Mouse (Mus musculus) midbrain, embryonic 12.5 days (tissue): ENCODE results near the gene Mmd. TPM values are rescaled to one million over a fixed set of nuclear protein-coding genes. Genes with fewer than 3 reads are reported as not detected.

Experiments used
- ATAC-seq: fragments of 200-750 bp; cut with Nextera tagmentation; 2 replicates; pipeline ENCODE4 v1.8.0; 2017; ENCODE audit warnings: low read depth, moderate TSS enrichment, moderate library complexity; ENCODE audit not compliant: low FRiP score
- H3K27ac ChIP-seq: fragments of 300-500 bp; sonication (generic); replicated peaks from 2 replicates; pipeline ENCODE4 v1.5.1; 2016; ENCODE audit warnings: mild to moderate bottlenecking
- H3K27me3 ChIP-seq: fragments of 300-500 bp; sonication (generic); 2 replicates; pipeline ENCODE4 v1.6.1; 2016; ENCODE audit warnings: mild to moderate bottlenecking
- H3K36me3 ChIP-seq: fragments of 300-500 bp; sonication (generic); 2 replicates; pipeline ENCODE4 v1.6.1; 2016
- H3K4me1 ChIP-seq: fragments of 300-500 bp; sonication (generic); 2 replicates; pipeline ENCODE4 v1.6.1; 2016
- H3K4me2 ChIP-seq: fragments of 300-500 bp; sonication (generic); replicated peaks from 2 replicates; pipeline ENCODE4 v1.6.1; 2016; ENCODE audit warnings: mild to moderate bottlenecking, moderate library complexity
- H3K4me3 ChIP-seq: fragments of 300-500 bp; sonication (generic); 2 replicates; pipeline ENCODE4 v1.5.1; 2016; ENCODE audit warnings: mild to moderate bottlenecking
- H3K9ac ChIP-seq: fragments of 300-500 bp; sonication (generic); replicated peaks from 2 replicates; pipeline ENCODE4 v1.6.1; 2016; ENCODE audit warnings: mild to moderate bottlenecking, moderate library complexity
- H3K9me3 ChIP-seq: fragments of 300-500 bp; sonication (generic); 2 replicates; pipeline ENCODE4 v1.6.1; 2016; ENCODE audit warnings: mild to moderate bottlenecking
- WGBS: fragments of 180-500 bp; shearing (Covaris S2); methylation state at CpG from one replicate; pipeline ENCODE4 v1.1.7; 2016; 5-methylcytosine and 5-hydroxymethylcytosine counted together
- polyA plus RNA-seq: library from polyadenylated mRNA; unstranded; fragments of >200 nt; fragmentation: Nextera tagmentation; extraction: Ambion mirVana; gene quantifications from 2 replicates; pipeline ENCODE4 v1.2.1, GENCODE M21; 2016

Gene Mmd
- 62.2 and 62.8 TPM in 2 replicates for polyA plus RNA-seq

DNA sequence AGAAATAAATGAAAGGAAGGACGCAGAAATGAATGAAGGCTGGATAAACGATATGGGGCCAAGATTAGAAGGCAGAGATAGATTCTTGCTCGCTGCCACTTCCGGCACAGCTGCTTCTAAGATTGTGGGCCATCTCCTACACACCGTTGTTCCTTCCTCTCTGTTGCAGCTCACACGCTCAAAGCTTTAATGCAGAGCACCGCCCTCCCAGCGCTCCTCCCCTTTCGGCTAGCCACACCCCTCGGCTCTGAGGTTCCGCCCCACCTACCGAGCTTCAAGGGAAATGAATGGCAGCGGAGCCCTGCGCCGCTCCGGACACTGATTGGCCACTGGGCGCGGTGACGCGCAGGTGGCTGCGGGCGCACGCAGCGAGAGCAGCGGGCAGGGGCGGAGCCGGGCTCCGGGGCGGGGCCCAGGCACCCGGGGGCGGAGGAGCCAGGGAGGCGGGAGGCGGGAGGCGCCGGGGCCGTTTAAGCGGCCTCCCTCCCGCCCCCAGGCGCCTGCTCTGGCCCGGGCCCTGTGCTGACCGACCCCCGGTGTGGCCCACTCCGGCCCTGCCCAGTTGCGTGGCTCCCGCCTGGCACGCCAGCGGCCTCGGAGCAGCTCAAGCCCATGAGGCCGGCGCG is at the start of gene Mmd:
TSS of gene Mmd (plus strand) at position 432 of the 626 bp plus-strand sequence.
- H3K9me3 ChIP-seq = no peaks in the 10 kb centered on the region
- peak within 1 kb of the TSS; percentile 89 for H3K4me2 ChIP-seq
- H3K4me1 ChIP-seq = peaks cover 22% of the 10 kb centered on the region
- peak within 1 kb of the TSS; percentile 90 for H3K9ac ChIP-seq
- under 1% methylated on average over 46 of the region's 51 CpGs for WGBS
- peak within 1 kb of the TSS; percentile 91 for H3K27ac ChIP-seq
- H3K27me3 ChIP-seq = no peaks in the 10 kb centered on the region
- peak within 1 kb of the TSS; percentile 88 for H3K4me3 ChIP-seq
- peak; percentile 99 for ATAC-seq
- no peaks in the 10 kb centered on the region for H3K36me3 ChIP-seq

DNA sequence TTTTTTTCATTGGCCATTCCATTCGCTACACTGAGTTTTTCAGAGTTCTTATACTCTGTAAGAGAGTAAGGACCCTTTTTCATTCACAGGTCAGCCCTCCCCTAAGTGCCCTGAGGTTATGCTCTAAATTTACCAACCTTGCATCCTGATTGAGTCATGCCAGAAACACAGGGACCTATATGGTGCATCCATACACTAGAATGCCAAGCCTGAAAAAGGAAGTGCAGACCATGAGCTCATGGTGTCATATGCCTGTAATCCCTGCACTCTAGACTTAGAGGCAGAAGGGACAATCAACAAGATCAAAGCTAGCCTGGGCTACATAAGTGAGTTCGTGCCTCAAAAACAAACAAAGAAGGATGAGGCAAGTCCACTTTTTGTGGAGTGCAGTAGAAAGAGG is 48.4 kb upstream of the Mmd start:
- ATAC-seq = no peak
- Histone ChIP-seq H3K9ac (no peak overlapping the region), H3K4me2 (no peak overlapping the region), H3K4me3 (no peak overlapping the region), H3K36me3 (no peaks in the 10 kb centered on the region), H3K4me1 (no peaks in the 10 kb centered on the region), H3K27me3 (no peaks in the 10 kb centered on the region), H3K27ac (no peak overlapping the region), H3K9me3 (no peaks in the 10 kb centered on the region)
- 85% methylated on average over 2 of the region's 2 CpGs for WGBS

DNA sequence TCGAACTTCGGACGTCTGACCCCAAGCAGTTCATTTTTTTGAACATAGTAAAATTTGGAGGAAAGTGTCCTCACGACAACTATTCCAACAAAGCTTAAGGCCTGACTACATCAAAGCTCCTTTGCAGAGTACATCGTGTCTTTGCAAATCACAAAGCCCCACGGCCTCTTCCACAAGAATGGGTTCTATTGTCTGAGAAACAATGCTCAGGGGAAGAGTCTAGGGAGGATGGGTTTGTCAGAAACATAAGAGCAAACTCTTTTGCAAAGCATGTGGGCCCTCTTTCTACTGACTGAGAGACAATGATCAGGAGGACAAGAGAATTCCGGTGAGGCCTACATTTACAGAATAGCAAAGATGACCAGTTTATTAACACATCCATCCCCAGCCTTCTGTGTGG is 35.0 kb upstream of the Mmd start:
- no peak for ATAC-seq
- no peaks in the 10 kb centered on the region for H3K4me1 ChIP-seq

DNA sequence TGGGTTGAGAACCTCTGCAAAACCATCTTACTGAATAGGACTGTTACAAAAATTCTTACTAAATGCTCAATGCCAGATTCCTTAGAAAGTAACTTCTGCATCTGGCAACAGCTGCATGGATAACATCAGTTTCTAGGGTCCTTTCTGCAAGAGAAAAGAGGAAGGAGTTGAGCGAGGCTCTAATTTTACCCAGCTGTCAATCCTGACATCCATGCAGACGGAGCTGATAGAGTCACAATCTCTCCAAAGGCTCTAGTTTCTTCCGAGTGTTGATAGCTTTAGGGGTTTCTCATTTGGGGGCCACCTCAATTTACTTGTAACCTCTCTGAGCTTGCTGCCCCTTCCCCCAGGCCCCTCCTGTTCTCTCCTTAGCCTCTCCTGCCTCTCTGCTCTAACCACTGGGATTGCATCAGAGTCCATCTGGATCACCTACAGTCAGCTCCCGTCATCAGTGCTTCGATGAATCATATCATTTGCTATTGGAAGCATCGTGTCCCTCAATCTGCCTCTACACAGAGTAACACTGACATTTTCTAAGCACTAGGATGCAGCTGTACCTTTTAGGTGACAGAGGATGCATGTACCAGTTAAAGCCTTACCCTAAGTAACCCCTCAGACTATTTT is 29.1 kb upstream of the Mmd start:
- Histone ChIP-seq H3K4me3 (no peak overlapping the region), H3K36me3 (no peaks in the 10 kb centered on the region), H3K9ac (no peak overlapping the region), H3K9me3 (no peaks in the 10 kb centered on the region), H3K4me2 (no peak overlapping the region), H3K27ac (no peak overlapping the region), H3K4me1 (no peaks in the 10 kb centered on the region), H3K27me3 (no peaks in the 10 kb centered on the region)
- 82% methylated on average over 6 of the region's 6 CpGs for WGBS
- ATAC-seq = no peak

More for the DNA sequence above, 35.0 kb upstream of the Mmd start:
- Histone ChIP-seq H3K9me3 (no peaks in the 10 kb centered on the region), H3K27me3 (no peaks in the 10 kb centered on the region), H3K36me3 (no peaks in the 10 kb centered on the region), H3K9ac (no peak overlapping the region), H3K4me2 (no peak overlapping the region), H3K4me3 (no peak overlapping the region), H3K27ac (no peak overlapping the region)
- 46% methylated on average over 7 of the region's 7 CpGs for WGBS

DNA sequence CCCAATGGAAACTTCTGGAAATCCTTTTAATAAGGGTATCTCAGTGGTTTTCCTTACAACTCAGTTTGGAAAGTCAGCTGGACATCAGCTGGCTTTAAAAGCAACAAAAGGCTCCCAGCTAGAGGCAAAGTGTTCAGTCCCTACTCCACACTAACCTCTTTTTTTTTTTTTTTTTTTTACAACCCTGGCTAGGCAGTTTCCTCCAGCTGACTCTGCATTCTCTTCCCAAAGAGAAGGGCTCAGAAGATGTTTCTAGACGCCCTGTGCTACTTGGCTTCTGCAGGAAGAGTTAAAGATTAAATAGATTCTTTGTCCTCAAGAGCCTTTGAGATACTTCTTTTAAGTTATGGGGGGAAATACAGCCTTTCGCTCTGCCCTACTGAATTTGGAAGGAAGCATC is 28.5 kb upstream of the Mmd start:
- 46% methylated on average over 2 of the region's 2 CpGs for WGBS
- H3K9me3 ChIP-seq = no peaks in the 10 kb centered on the region
- ATAC-seq = no peak
- no peaks in the 10 kb centered on the region for H3K4me1 ChIP-seq
- no peaks in the 10 kb centered on the region for H3K36me3 ChIP-seq
- H3K4me2 ChIP-seq = no peak overlapping the region
- H3K9ac ChIP-seq = no peak overlapping the region
- no peak overlapping the region for H3K4me3 ChIP-seq
- no peak overlapping the region for H3K27ac ChIP-seq
- no peaks in the 10 kb centered on the region for H3K27me3 ChIP-seq

DNA sequence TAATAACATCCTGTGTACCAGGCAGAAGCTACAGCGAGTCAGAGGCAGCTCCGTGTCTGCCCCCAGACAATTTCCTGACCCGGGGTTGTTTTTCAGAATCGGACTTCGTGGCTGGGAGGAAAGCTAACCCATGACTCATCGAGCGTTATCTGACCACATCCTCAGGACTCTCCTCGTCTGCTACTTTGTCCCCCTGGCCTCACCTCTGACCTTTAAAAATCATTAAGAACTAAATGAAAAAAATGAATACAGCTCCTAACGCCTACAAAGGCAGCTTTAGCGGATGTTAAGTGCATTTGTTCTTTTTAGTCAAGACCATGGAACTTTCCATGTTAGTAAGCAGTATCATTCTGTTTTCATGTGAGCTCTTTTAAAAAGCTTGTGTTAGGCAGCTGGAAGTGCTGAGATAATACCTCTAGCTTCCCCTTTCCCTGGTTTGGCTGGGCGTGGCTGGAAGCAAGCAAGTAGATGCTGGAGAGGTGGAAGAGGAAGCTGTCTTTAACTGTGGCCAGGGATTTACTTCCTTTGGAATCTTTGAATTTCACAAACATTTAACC is 24.3 kb upstream of the Mmd start:
- H3K9me3 ChIP-seq = no peaks in the 10 kb centered on the region
- H3K9ac ChIP-seq = no peak overlapping the region
- H3K4me3 ChIP-seq = no peak overlapping the region
- no peaks in the 10 kb centered on the region for H3K36me3 ChIP-seq
- WGBS = 77% methylated on average over 11 of the region's 11 CpGs
- no peaks in the 10 kb centered on the region for H3K27me3 ChIP-seq
- ATAC-seq = no peak
- H3K27ac ChIP-seq = no peak overlapping the region
- H3K4me1 ChIP-seq = peaks cover 12% of the 10 kb centered on the region; the same call in 1 of the 2 replicates
- no peak overlapping the region for H3K4me2 ChIP-seq

DNA sequence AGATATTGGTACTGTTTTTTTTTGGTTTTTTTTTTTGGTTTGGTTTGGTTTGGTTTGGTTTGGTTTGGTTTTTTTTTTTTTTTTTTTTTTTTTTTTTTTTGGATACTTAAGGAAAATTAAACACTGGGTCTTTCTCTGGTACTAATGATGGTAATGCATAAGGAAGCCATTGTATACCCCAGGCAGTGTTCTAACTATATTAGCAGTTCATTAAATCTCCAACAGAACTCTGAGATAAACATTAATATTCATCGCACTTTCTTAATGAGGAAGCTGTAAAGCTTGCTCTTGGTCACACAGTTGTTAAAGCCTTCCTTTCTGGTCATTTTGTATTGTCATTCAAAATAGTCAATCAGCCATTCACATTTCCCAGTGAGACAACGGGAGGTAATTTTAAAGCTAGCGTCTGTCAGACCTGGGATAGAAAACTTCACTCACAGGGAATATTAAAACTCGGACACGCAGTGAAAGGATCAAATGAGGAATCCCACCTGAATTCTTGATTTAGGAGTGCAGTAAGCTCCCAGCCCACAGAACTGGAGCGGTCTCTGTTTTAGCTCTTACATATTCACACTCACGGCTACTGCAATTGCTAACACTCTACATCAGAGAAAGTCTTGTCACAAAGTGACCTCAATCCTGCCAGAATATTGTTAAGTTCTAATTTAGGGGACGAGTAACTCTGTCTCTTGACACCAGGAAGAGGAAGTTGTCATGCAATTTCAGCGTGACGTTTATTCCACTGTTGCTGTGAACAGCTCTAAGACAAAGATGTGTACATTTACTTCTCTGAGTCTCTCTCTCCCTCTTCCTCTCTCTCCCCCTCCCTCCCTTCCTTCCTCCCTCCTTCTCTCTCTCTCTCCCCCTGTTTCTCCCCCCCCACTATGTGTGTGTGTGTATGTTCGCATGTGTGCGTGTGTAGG is 22.0 kb upstream of the Mmd start:
- WGBS = 58% methylated on average over 12 of the region's 12 CpGs
- H3K36me3 ChIP-seq = no peaks in the 10 kb centered on the region
- no peak overlapping the region for H3K9ac ChIP-seq
- no peaks in the 10 kb centered on the region for H3K9me3 ChIP-seq
- no peak overlapping the region for H3K4me3 ChIP-seq
- ATAC-seq = no peak
- no peaks in the 10 kb centered on the region for H3K27me3 ChIP-seq
- H3K27ac ChIP-seq = no peak overlapping the region
- no peak overlapping the region for H3K4me2 ChIP-seq
- peaks cover 17% of the 10 kb centered on the region; the same call in 1 of the 2 replicates for H3K4me1 ChIP-seq

DNA sequence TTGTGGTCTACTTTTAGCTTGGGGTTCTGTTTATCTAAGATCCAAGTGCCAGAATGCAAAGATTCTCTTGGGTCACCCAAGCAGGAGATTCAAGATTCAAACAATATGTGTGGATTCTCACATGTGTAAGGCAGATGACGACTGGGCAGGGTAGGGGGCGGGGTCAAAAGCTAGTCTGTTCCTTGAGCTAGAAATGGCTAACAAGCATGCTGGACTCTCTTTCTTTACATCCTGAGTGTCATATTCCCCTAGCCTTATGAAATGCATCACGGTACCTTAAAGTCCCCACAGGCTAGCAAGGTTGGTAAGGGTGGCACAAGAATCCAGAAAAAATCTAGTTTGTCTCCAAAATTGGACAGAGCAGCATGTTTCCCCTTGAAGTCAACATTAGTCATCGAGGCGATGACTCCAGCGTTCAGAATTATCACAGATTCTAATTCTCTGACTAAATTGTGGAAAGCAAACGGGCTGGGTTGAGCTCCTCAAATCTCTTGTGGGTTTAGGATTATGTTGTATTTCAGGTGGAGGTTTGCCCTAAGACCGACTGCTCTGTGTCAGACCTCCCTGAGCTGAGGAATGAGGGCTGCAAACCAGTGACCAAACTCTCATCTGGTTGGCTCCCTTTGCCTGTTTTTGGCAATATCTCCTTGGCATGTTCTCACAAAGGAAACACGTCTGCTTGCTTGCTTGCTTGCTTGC is 20.9 kb upstream of the Mmd start:
- no peaks in the 10 kb centered on the region for H3K27me3 ChIP-seq
- H3K36me3 ChIP-seq = no peaks in the 10 kb centered on the region
- no peak overlapping the region for H3K4me3 ChIP-seq
- no peaks in the 10 kb centered on the region for H3K9me3 ChIP-seq
- H3K4me2 ChIP-seq = no peak overlapping the region
- peaks cover 17% of the 10 kb centered on the region; the same call in 1 of the 2 replicates for H3K4me1 ChIP-seq
- H3K27ac ChIP-seq = no peak overlapping the region
- WGBS = 87% methylated on average over 9 of the region's 9 CpGs
- ATAC-seq = no peak
- no peak overlapping the region for H3K9ac ChIP-seq

DNA sequence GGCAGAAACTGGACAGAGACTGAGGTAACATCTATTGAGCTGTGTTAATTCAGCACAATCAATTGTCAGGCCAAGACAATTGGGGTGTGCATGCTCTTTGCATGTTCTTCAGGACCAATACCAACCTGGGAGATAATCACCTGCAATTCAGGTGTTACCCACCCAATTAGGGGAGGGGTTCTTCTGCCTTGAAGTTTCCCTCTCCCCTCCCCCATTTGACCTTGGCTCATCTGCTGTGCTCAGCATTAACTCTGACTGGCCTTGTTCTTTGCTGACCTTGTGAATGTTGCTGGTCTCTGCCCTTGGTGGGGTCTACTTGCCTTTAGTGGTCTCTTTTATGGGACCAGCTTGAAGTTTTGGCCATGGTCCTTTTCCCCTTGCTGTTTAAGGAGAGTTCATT is 19.5 kb upstream of the Mmd start:
- peaks cover 17% of the 10 kb centered on the region; the same call in 1 of the 2 replicates for H3K4me1 ChIP-seq
- H3K4me2 ChIP-seq = no peak overlapping the region
- H3K27ac ChIP-seq = no peak overlapping the region
- H3K27me3 ChIP-seq = no peaks in the 10 kb centered on the region
- H3K9ac ChIP-seq = no peak overlapping the region
- no peak overlapping the region for H3K4me3 ChIP-seq
- ATAC-seq = no peak
- H3K9me3 ChIP-seq = no peaks in the 10 kb centered on the region
- H3K36me3 ChIP-seq = no peaks in the 10 kb centered on the region

DNA sequence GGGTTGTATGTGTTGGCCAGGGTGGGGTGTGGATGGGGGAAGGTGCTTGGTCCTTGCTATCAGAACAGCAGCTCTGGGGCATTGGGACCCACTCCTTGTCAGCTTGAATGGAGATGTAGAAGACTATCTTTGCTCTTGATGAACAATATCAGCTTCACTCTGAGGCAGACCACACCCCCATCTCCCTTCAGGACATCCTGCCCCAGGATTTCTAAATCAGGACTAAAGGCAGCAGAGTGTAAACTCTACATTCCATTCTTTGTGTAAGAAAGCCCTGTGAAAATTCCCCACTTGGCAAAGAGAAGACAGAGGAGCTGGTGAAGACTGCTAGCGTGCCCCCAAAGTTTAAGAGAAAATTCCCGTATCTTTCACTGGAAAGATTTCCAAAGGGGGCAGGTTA is 18.6 kb upstream of the Mmd start:
- Histone ChIP-seq H3K4me2 (no peak overlapping the region), H3K9ac (no peak overlapping the region), H3K9me3 (no peaks in the 10 kb centered on the region), H3K36me3 (no peaks in the 10 kb centered on the region), H3K4me1 (peaks cover 17% of the 10 kb centered on the region; the same call in 1 of the 2 replicates), H3K27me3 (no peaks in the 10 kb centered on the region), H3K4me3 (no peak overlapping the region), H3K27ac (no peak overlapping the region)
- ATAC-seq = no peak
- 68% methylated on average over 2 of the region's 2 CpGs for WGBS

DNA sequence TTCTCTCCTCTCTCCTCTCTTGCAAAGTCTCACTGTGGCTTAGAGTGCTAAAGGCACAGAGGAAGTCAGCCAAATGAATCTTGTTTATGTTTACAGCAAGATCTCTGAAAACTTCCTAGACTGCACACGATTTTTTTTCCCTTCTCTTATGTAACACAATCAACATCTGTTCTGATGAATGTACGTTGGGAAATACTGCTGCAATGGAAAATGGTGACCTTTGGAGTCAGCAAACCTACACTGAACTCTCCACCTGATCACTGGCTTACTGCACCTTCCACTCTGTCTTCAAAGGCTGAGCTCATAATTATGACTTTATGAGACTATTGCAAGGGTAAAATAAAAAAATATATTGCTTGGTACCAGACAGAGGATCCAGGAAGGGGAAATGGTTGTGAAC is 17.6 kb upstream of the Mmd start:
- Histone ChIP-seq H3K4me1 (peaks cover 17% of the 10 kb centered on the region; the same call in 1 of the 2 replicates), H3K36me3 (no peaks in the 10 kb centered on the region), H3K9ac (no peak overlapping the region), H3K4me3 (no peak overlapping the region), H3K9me3 (no peaks in the 10 kb centered on the region), H3K4me2 (no peak overlapping the region), H3K27me3 (no peaks in the 10 kb centered on the region), H3K27ac (no peak overlapping the region)
- WGBS = 85% methylated on average over 2 of the region's 2 CpGs
- no peak for ATAC-seq
